Mouse (Mus musculus) ovary, postnatal 10 days (tissue): Measurements from ENCODE around the gene Mrpl10.

ENCODE experiments used
- DNase-seq: peaks from one replicate; pipeline ENCODE4 v3.0.0; 2022; ENCODE audit warnings: low spot score

The Mrpl10 gene

GRCm38 (mm10) chr11:97069770-97070169 lies 28.4 kb downstream of the Mrpl10 start:
- no peak for DNase-seq

GRCm38 (mm10) chr11:97071129-97071528 lies 29.8 kb downstream of the Mrpl10 start:
- DNase-seq, result no peak

GRCm38 (mm10) chr11:97072533-97072932 lies 31.2 kb downstream of the Mrpl10 start:
- no peak for DNase-seq

- no peak for DNase-seq
Observed at GRCm38 (mm10) chr11:97074235-97074634, 32.9 kb downstream of the Mrpl10 start.

GRCm38 (mm10) chr11:97078751-97079150 lies 37.4 kb downstream of the Mrpl10 start:
- no peak for DNase-seq

- no peak for DNase-seq
Observed at GRCm38 (mm10) chr11:97080291-97080690, 38.9 kb downstream of the Mrpl10 start.

GRCm38 (mm10) chr11:97082977-97083376 lies 41.6 kb downstream of the Mrpl10 start:
- DNase-seq, result no peak

GRCm38 (mm10) chr11:97083401-97084140 lies 42.2 kb downstream of the Mrpl10 start:
- no peak for DNase-seq

GRCm38 (mm10) chr11:97084821-97085505 lies 43.6 kb downstream of the Mrpl10 start:
- no peak for DNase-seq

- no peak for DNase-seq
Observed at GRCm38 (mm10) chr11:97086365-97086764, 45.0 kb downstream of the Mrpl10 start.

GRCm38 (mm10) chr11:97094600-97094999 lies 53.2 kb downstream of the Mrpl10 start:
- no peak for DNase-seq

GRCm38 (mm10) chr11:97098791-97099190 lies 57.4 kb downstream of the Mrpl10 start:
- no peak for DNase-seq
